Mouse (Mus musculus): ENCODE measurements around the gene Pax8. TPM values are rescaled to one million over a fixed set of nuclear protein-coding genes. Genes with fewer than 3 reads are reported as not detected.

The Pax8 gene
- total and polyA plus RNA-seq, 3 experiments: 0.17 to 0.60 TPM; not detected in 1

GRCm38 (mm10) chr2:24413677-24414076 is 61.7 kb downstream of the Pax8 start:
- Histone ChIP-seq H3K9ac (ENCODE audit: insufficient read depth, low read depth) (no peak overlapping the region), H3K79me2 (replicated peaks; ENCODE audit: control insufficient read depth, extremely low read depth, insufficient read depth, poor library complexity, severe bottlenecking) (no peaks in the 10 kb centered on the region), H3K9me3 (replicated peaks; ENCODE audit: low read length) (no peaks in the 10 kb centered on the region), H3K27ac (ENCODE audit: insufficient read depth, low read depth) (no peak overlapping the region), H3K4me3 (replicated peaks in 1 of 3; ENCODE audit: low read depth in 2 of 3, low read length in 2 of 3, poor library complexity in 1 of 3) (no peak overlapping the region), H3K4me1 (ENCODE audit: control insufficient read depth in 1 of 2, insufficient read depth in 2 of 2) (no peaks in the 10 kb centered on the region), H3K27me3 (replicated peaks) (no peaks in the 10 kb centered on the region), H3K4me2 (ENCODE audit: insufficient read depth, low read depth, poor library complexity, severe bottlenecking) (no peak overlapping the region), H3K36me3 (replicated peaks in 1 of 2; ENCODE audit: control insufficient read depth in 1 of 2, insufficient read depth in 1 of 2, low read length in 1 of 2) (peaks cover 4 to 30% of the 10 kb centered on the region in 2 experiments)
- TF ChIP-seq ZNF384 (IDR thresholded peaks at IDR 0.05; ENCODE audit: low read depth, low read length) (no peak), JUN (IDR thresholded peaks at IDR 0.05; ENCODE audit: insufficient read depth, low read depth, low read length) (no peak), IRF4 (IDR thresholded peaks at IDR 0.05; ENCODE audit: low read depth, low read length) (no peak), BHLHE40 (IDR thresholded peaks at IDR 0.05; ENCODE audit: low read depth, low read length) (no peak), JUND (conservative IDR thresholded peaks at IDR 0.05; ENCODE audit: low read depth, low read length) (no peak), SMC3 (IDR thresholded peaks at IDR 0.05; ENCODE audit: low read depth, low read length) (no peak), PAX5 (IDR thresholded peaks at IDR 0.05; ENCODE audit: low read length) (no peak), CTCF (conservative IDR thresholded peaks at IDR 0.05 in 1 of 2, IDR thresholded peaks at IDR 0.05 in 1 of 2; ENCODE audit: low read depth in 2 of 2, low read length in 2 of 2) (no peak), MAX (IDR thresholded peaks at IDR 0.05; ENCODE audit: low read length) (no peak), ZKSCAN1 (IDR thresholded peaks at IDR 0.05; ENCODE audit: borderline replicate concordance, low read depth, low read length) (no peak), UBTF (IDR thresholded peaks at IDR 0.05; ENCODE audit: low read depth, low read length) (no peak), MXI1 (IDR thresholded peaks at IDR 0.05; ENCODE audit: low read depth, low read length) (no peak), USF2 (conservative IDR thresholded peaks at IDR 0.05; ENCODE audit: low read depth, low read length) (no peak), NELFE (IDR thresholded peaks at IDR 0.05; ENCODE audit: low read depth, low read length) (no peak)
- DNase-seq (ENCODE audit: extremely low read depth): no peak
- in situ Hi-C loops (cut with MboI; ENCODE audit: low pct_ligation_motif_present, low pct_unique_long_range_greater_than_20kb, low sequenced_read_pairs): loop anchor here (25.0 kb wide), 1 partner anchor 349 kb away; the partner anchor contains the start of gene Cacna1b
- dilution Hi-C loops (cut with MboI; ENCODE audit: extremely low pct_ligation_motif_present, extremely low pct_unique_long_range_greater_than_20kb, low sequenced_read_pairs): no loop called here

DNA sequence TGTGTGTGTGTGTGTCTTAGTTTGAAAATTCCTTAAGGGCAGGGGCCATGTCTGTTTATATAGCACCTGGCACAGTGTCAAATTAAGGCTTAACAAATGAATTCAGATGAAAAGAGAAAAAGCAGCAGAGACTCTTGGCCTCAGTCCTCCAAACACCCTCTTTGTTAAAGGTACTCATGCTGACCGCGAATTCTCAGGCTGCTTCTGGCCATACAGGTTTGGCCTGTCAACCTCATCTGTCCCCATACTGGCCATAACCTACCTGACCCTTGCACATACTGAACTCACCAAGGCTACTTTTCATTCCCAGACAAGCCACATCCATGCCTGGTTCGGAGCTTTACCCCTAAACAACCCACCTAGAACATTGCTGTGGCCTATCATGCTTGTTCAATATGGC is 62.2 kb downstream of the Pax8 start:
- no peak for DNase-seq (ENCODE audit: extremely low read depth)
- no peak overlapping the region for H3K4me2 ChIP-seq (ENCODE audit: insufficient read depth, low read depth, poor library complexity, severe bottlenecking)
- H3K4me3 ChIP-seq (replicated peaks in 1 of 3; ENCODE audit: low read depth in 2 of 3, low read length in 2 of 3, poor library complexity in 1 of 3): no peak overlapping the region
- H3K9ac ChIP-seq (ENCODE audit: insufficient read depth, low read depth): no peak overlapping the region
- TF ChIP-seq BHLHE40 (IDR thresholded peaks at IDR 0.05; ENCODE audit: low read depth, low read length): no peak
- TF ChIP-seq CHD2 (IDR thresholded peaks at IDR 0.05; ENCODE audit: low read length): peak; percentile 23; the same call in 1 of the 2 replicates
- no peaks in the 10 kb centered on the region for H3K79me2 ChIP-seq (replicated peaks; ENCODE audit: control insufficient read depth, extremely low read depth, insufficient read depth, poor library complexity, severe bottlenecking)
- H3K27ac ChIP-seq (ENCODE audit: insufficient read depth, low read depth): no peak overlapping the region
- no peaks in the 10 kb centered on the region for H3K27me3 ChIP-seq (replicated peaks)
- dilution Hi-C loops (cut with MboI; ENCODE audit: extremely low pct_ligation_motif_present, extremely low pct_unique_long_range_greater_than_20kb, low sequenced_read_pairs) (no loop called here), in situ Hi-C loops (cut with MboI; ENCODE audit: low pct_ligation_motif_present, low pct_unique_long_range_greater_than_20kb, low sequenced_read_pairs) (loop anchor here (25.0 kb wide), 1 partner anchor 349 kb away; the partner anchor contains the start of gene Cacna1b)
- H3K36me3 ChIP-seq (replicated peaks in 1 of 2; ENCODE audit: control insufficient read depth in 1 of 2, insufficient read depth in 1 of 2, low read length in 1 of 2): peaks cover 9 to 35% of the 10 kb centered on the region in 2 experiments
- no peaks in the 10 kb centered on the region for H3K4me1 ChIP-seq (ENCODE audit: control insufficient read depth in 1 of 2, insufficient read depth in 2 of 2)
- no peaks in the 10 kb centered on the region for H3K9me3 ChIP-seq (replicated peaks; ENCODE audit: low read length)
